Mouse (Mus musculus) liver, adult 2 months (tissue): ENCODE data around the gene Pard6a.

Source experiments
- CTCF ChIP-seq: fragments of 200-500 bp; IDR thresholded peaks from 2 replicates; pipeline ENCODE4 v1.5.1; 2011; ENCODE audit warnings: low read depth, low read length, control low read depth
- POLR2A ChIP-seq: fragments of 200-500 bp; IDR thresholded peaks from 2 replicates; pipeline ENCODE4 v1.6.1; 2011; ENCODE audit warnings: low read length, control low read depth; ENCODE audit not compliant: insufficient read depth; ENCODE audit errors: extremely low read depth

DNA sequence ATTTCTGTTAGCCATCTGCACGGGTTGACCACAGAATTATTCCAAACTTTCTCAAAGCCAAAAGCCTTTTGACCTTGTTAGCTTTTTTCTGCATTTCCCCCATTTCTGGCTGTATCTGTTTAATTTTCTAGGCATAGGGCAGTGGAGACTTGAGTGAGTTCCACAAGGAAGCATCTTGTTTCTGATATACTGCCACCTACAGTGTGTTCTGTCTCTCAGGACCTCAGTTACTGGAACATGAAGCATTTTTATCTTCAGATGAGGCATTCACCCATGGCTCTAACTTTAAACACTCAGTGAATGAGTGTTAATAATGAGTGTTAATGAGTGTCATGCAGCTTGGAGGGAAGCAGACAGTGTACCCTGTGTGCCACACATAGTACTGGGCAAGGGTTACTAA is 23.1 kb upstream of the Pard6a start:
- peak; percentile 8; the same call in 1 of the 2 replicates for TF ChIP-seq CTCF
- no peak for TF ChIP-seq POLR2A
